8 mouse cellular contexts compared by ENCODE assay signal in genomic region chr4:40948160-40948708, GRCm38 (mm10). TPM values are rescaled to one million over a fixed set of nuclear protein-coding genes. Genes with fewer than 3 reads are reported as not detected.
DNase-seq lines count a peak whose midpoint lies in the region; ATAC-seq and TF ChIP-seq lines count a peak whose summit lies in the region.

Gene Bag1, minus strand, starts transcription at chr4:40948294.
Gene Chmp5, plus strand, starts transcription at chr4:40948407.

- WGBS in hindbrain, embryonic 13.5 days = under 1% methylated on average over 47 of the region's 50 CpGs

- DNase-seq in Patski (ENCODE audit: low read depth, low spot score) = peak; percentile 96
- peak; percentile 98 to 99 for DNase-seq in cerebellum, postnatal 14 days
- DNase-seq in frontal cortex, postnatal 14 days (ENCODE audit: low spot score in 2 of 2) = peak; percentile 98
- DNase-seq in layer of hippocampus, postnatal 25 days (ENCODE audit: extremely low spot score in 1 of 2, low spot score in 1 of 2) = peak; percentile 90 to 93
- peak; percentile 99 for DNase-seq in lung, postnatal 25 days (ENCODE audit: low spot score)
- peak; percentile 98 for DNase-seq in retina, embryonic 14.5 days (ENCODE audit: low spot score)
- DNase-seq in thymus, postnatal 4 days = peak; percentile 100

- no peaks in the 10 kb centered on the region for H3K9me3 ChIP-seq in hindbrain, embryonic 13.5 days

- ATAC-seq in Patski = peak; percentile 95
- peak; percentile 97 for ATAC-seq in hindbrain, embryonic 13.5 days (ENCODE audit: low FRiP score)

- no peak for TF ChIP-seq CTCF in Patski (IDR thresholded peaks at IDR 0.05)

- peak within 1 kb of the TSS; percentile 89 for H3K9ac ChIP-seq in hindbrain, embryonic 13.5 days

- H3K4me3 ChIP-seq in hindbrain, embryonic 13.5 days = peak within 1 kb of the TSS; percentile 93

- H3K4me1 ChIP-seq in hindbrain, embryonic 13.5 days (replicated peaks) = peaks cover 29% of the 10 kb centered on the region

- H3K36me3 ChIP-seq in hindbrain, embryonic 13.5 days = peaks cover 58% of the 10 kb centered on the region

- peak within 1 kb of the TSS; percentile 95 for H3K4me2 ChIP-seq in hindbrain, embryonic 13.5 days

- in situ Hi-C loops in Patski (cut with MboI; ENCODE audit: low pct_unique_long_range_greater_than_20kb) = no loop called here

- POLR2A ChIA-PET in Patski (lab: Charles Lee) = no interaction called here

- no peaks in the 10 kb centered on the region for H3K27me3 ChIP-seq in Patski
- no peaks in the 10 kb centered on the region for H3K27me3 ChIP-seq in hindbrain, embryonic 13.5 days

- peak within 1 kb of the TSS; percentile 92 for H3K27ac ChIP-seq in hindbrain, embryonic 13.5 days

- CTCF ChIA-PET in Patski (lab: Charles Lee) = no interaction called here

RNA-seq across cellular contexts. Expression of gene Bag1, which starts in this region (rescaled TPM):
- polyA plus RNA-seq in Patski (2021) = 140 TPM
- polyA plus RNA-seq in hindbrain, embryonic 13.5 days (2015; fragmentation: Nextera tagmentation; extraction: Ambion mirVana) = 201 and 205 TPM in 2 replicates
- 100 to 1,000 TPM; 144 to 165 TPM for total RNA-seq in layer of hippocampus, postnatal 25 days (2021)

RNA-seq across cellular contexts. Expression of gene Chmp5, which starts in this region (rescaled TPM):
- polyA plus RNA-seq in Patski (2021) = 110 TPM
- 174 and 178 TPM in 2 replicates for polyA plus RNA-seq in hindbrain, embryonic 13.5 days (2015; fragmentation: Nextera tagmentation; extraction: Ambion mirVana)
- 10 to 100 TPM; 79.7 to 92.7 TPM for total RNA-seq in layer of hippocampus, postnatal 25 days (2021)

Comparison
In these comparisons a context has a peak if more than half of its experiments do, and no peak if none do; other contexts are left out.
1. Peak in every context shown above with its lines: DNase-seq, ATAC-seq, H3K4me3 ChIP-seq and H3K27ac ChIP-seq.